Mouse (Mus musculus) stomach, postnatal 0 days (tissue): ENCODE results near the gene Mblac2. TPM values are rescaled to one million over a fixed set of nuclear protein-coding genes. Genes with fewer than 3 reads are reported as not detected.
A peak's percentile ranks its signal among the peaks of the same experiment; 100 is the strongest.

Experiments used
- ATAC-seq: fragments of 200-750 bp; cut with Nextera tagmentation; 2 replicates; pipeline ENCODE4 v1.8.0; 2017; ENCODE audit not compliant: low FRiP score, low TSS enrichment
- DNase-seq: peaks from one replicate; pipeline ENCODE4 v3.0.0-alpha.2; 2016; ENCODE audit warnings: low spot score
- H3K27ac ChIP-seq: fragments of 300-500 bp; sonication (generic); replicated peaks from 2 replicates; pipeline ENCODE4 v1.5.1; 2014; ENCODE audit warnings: mild to moderate bottlenecking, control low read depth
- H3K27me3 ChIP-seq: fragments of 300-500 bp; sonication (generic); 2 replicates; pipeline ENCODE4 v1.6.1; 2014; ENCODE audit warnings: low read length; ENCODE audit not compliant: control insufficient read depth, insufficient read depth
- H3K36me3 ChIP-seq: fragments of 300-500 bp; sonication (generic); 2 replicates; pipeline ENCODE4 v1.6.1; 2014; ENCODE audit warnings: low read length, mixed read lengths; ENCODE audit not compliant: control insufficient read depth, insufficient read depth
- H3K4me1 ChIP-seq: fragments of 300-500 bp; sonication (generic); replicated peaks from 2 replicates; pipeline ENCODE4 v1.6.1; 2014; ENCODE audit warnings: antibody characterized with exemption; ENCODE audit not compliant: control insufficient read depth, insufficient read depth
- H3K4me2 ChIP-seq: fragments of 300-500 bp; sonication (generic); replicated peaks from 2 replicates; pipeline ENCODE4 v1.6.1; 2014; ENCODE audit warnings: low read depth, mild to moderate bottlenecking, control low read depth, moderate library complexity
- H3K4me3 ChIP-seq: fragments of 300-500 bp; sonication (generic); 2 replicates; pipeline ENCODE4 v1.5.1; 2014; ENCODE audit warnings: low read depth, low read length, control low read depth
- H3K9ac ChIP-seq: fragments of 300-500 bp; sonication (generic); 2 replicates; pipeline ENCODE4 v1.6.1; 2014; ENCODE audit warnings: mild to moderate bottlenecking, low read length, control low read depth, mixed read lengths
- H3K9me3 ChIP-seq: fragments of 300-500 bp; sonication (generic); 2 replicates; pipeline ENCODE4 v1.6.1; 2016; ENCODE audit warnings: low read length; ENCODE audit not compliant: control insufficient read depth
- CTCF ChIP-seq: IDR thresholded peaks from 2 replicates; pipeline ENCODE4 v1.5.1; 2016; ENCODE audit warnings: antibody characterized with exemption, low read depth, mild to moderate bottlenecking, moderate library complexity
- EP300 ChIP-seq: optimal IDR thresholded peaks from 2 replicates; pipeline ENCODE3; 2016; ENCODE audit warnings: antibody characterized with exemption
- WGBS: fragments of 180-500 bp; shearing (Covaris S2); extraction: QIAGEN DNeasy Blood & Tissue Kit; methylation state at CpG from one replicate; pipeline ENCODE4 v1.1.7; 2014; 5-methylcytosine and 5-hydroxymethylcytosine counted together
- polyA plus RNA-seq: library from polyadenylated mRNA; unstranded; fragments of >200 nt; fragmentation: Nextera tagmentation; extraction: Ambion mirVana; gene quantifications from 2 replicates; pipeline ENCODE4 v1.2.1, GENCODE M21; 2015

Gene Mblac2
- polyA plus RNA-seq, 1 experiment from 2014 or later, result 11.1 TPM

DNA sequence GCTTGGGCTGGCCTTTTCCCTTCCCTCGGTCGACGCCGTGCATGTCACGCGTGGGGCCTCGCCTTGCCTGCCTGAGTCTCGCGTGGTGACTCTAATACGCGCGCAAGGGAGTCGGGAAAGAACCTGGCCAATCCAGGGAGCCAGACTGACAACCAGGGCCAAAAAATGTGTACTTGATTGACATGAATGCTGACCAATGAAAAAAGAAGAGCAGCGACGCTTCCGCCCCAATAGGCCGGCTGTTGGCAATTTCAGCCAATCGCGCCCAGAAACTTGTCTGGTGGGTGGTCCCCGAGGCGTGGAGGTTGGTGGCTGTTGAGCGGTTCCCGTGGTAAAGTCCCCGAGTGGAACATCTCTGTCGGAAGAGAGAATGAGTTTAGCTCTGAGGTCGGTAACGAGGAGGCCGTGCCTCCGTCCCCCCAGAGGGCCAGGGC, 71.8 kb downstream of the Mblac2 start, which contains the start of gene Cetn3:
Cetn3 (plus strand) TSS at position 107 of the 434 bp plus-strand sequence.
- H3K27ac ChIP-seq, result peak within 1 kb of the TSS; percentile 99
- H3K4me3 ChIP-seq, result peak within 1 kb of the TSS; percentile 68
- H3K36me3 ChIP-seq, result 0 out of 2 replicates have a peak, but pooled peaks cover 4% of the 10 kb centered on the region
- TF ChIP-seq CTCF (no peak), EP300 (no peak)
- H3K27me3 ChIP-seq, result no peaks in the 10 kb centered on the region
- H3K4me2 ChIP-seq, result peak within 1 kb of the TSS; percentile 56
- WGBS, result under 1% methylated on average over 29 of the region's 29 CpGs
- peak; percentile 94 for ATAC-seq
- H3K4me1 ChIP-seq, result peaks cover 3% of the 10 kb centered on the region; the same call in 1 of the 2 replicates
- no peaks in the 10 kb centered on the region for H3K9me3 ChIP-seq
- peak; percentile 92 for DNase-seq
- H3K9ac ChIP-seq, result peak within 1 kb of the TSS; percentile 84

DNA sequence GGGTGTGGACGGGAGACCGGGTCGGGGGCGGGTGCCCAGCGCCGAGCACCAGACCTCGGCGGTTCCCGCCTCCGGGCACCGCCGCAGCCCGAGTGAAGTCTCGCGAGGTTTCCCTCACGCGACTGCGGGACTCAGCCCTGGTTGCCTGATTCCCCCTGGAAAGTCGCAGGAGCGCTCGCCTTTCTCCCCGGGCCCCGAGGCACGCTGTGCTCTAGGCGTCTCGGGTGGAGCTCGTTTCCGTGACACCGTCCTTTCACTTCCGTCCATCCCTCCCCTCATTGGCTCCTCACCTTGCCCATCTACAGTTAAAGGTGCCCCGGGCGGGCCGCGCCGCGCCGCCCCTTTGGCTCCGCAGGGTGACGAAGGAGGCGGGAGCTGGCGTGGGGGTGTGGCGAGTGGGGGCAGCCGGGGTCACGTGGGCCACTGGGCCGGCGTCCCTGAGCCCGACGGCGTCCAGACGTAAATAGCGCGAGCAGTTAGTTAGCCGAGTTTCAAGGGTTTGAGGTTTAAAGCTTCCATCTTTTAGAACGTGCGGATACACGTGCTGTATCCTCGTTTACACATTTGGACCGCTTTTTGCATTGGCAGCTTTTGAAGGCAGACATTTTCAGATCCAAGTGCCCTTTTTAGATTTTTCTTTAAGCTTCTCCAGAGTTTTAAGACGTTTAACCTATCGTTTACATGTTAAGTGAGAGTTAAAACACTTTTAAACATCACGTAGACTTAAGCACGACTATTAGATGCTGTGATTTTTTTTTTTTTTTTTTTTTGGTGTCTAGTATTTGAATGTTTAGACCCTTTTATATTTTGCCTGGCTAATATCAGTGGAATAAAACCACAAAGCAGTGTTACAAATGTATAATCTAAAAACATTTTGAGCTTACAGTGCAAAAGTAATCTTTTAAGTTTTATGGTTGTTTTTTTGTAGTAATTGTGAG, 72.5 kb downstream of the Mblac2 start:
- Histone ChIP-seq H3K4me2 (peak overlapping the region; percentile 56), H3K27ac (peak overlapping the region; percentile 99), H3K9me3 (no peaks in the 10 kb centered on the region), H3K4me3 (peak overlapping the region; percentile 68), H3K9ac (peak overlapping the region; percentile 84), H3K27me3 (no peaks in the 10 kb centered on the region), H3K36me3 (0 out of 2 replicates have a peak, but pooled peaks cover 4% of the 10 kb centered on the region), H3K4me1 (peaks cover 3% of the 10 kb centered on the region; the same call in 1 of the 2 replicates)
- TF ChIP-seq EP300 (peak; percentile 94), CTCF (no peak)
- peak; percentile 98 for DNase-seq
- peak; percentile 98 for ATAC-seq
- 1% methylated on average over 61 of the region's 62 CpGs for WGBS

DNA sequence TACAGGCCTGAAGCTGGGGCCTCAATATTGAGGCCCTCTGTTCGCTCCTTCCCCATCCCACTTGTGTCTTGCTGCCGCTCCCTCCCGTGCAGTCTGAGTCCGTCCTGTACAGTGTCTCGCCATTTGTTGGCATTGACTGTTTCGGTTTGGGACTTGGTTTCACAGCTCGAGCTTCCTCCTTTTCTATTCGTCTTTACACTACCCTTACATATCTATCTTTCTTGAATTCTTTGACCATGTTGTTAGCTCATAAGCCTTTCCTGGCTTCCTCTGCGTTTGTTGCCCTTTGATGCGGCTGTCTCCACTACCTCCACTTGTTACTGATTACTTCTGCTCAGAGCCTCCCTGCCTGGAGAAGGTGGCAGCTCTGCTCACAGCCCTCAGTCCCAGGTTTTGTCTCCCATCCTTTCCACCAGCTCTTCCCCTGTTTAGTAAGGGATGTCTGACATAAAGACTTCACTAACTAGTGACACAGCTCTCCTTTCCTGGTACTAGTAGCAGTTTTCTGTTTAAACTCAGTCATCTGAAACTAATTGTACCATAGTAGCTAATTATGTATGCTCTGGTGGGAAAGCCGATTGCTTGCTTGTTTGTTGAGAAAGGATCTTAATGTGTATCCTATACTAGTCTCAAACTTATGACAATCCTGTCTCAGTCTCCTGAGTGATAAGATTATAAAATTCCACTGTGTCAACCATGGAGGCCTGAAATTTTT, 74.8 kb downstream of the Mblac2 start:
- H3K9me3 ChIP-seq, result no peaks in the 10 kb centered on the region
- 0 out of 2 replicates have a peak, but pooled peaks cover 4% of the 10 kb centered on the region for H3K36me3 ChIP-seq
- WGBS, result 82% methylated on average over 11 of the region's 11 CpGs
- ATAC-seq, result no peak
- H3K4me1 ChIP-seq, result peaks cover 3% of the 10 kb centered on the region; the same call in 1 of the 2 replicates
- TF ChIP-seq EP300 (no peak), CTCF (no peak)
- no peak overlapping the region for H3K4me2 ChIP-seq
- no peak overlapping the region for H3K4me3 ChIP-seq
- H3K27ac ChIP-seq, result no peak overlapping the region
- no peaks in the 10 kb centered on the region for H3K27me3 ChIP-seq
- no peak for DNase-seq
- 0 out of 2 replicates have a peak overlapping the region, but pooled peaks have one; percentile 13 for H3K9ac ChIP-seq

DNA sequence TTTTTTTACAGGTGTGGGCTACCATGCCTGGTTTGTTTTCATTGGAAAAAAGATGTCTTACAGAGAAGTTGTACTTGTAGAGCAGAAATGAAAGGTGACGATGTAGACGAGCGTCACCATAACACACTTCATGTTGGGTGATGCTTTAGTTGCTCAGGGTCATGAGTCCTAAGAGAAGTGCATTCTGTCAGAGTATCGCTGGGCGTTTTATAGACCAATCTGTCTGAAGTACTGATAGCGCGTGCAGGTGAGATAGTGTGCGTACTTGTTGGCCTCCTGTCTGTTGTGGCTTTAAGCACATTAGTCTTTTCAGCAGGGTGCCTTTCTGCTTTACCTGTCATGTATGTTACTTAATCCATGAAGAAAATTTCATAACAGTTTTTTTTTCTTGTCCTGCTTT, 79.0 kb downstream of the Mblac2 start:
- 94% methylated on average over 8 of the region's 8 CpGs for WGBS
- H3K27ac ChIP-seq, result no peak overlapping the region
- DNase-seq (no peak), ATAC-seq (no peak)
- H3K4me1 ChIP-seq, result no peaks in the 10 kb centered on the region
- TF ChIP-seq EP300 (no peak), CTCF (no peak)
- H3K9me3 ChIP-seq, result no peaks in the 10 kb centered on the region
- H3K4me3 ChIP-seq, result no peak overlapping the region
- H3K27me3 ChIP-seq, result no peaks in the 10 kb centered on the region
- no peak overlapping the region for H3K9ac ChIP-seq
- H3K4me2 ChIP-seq, result no peak overlapping the region
- 0 out of 2 replicates have a peak, but pooled peaks cover 11% of the 10 kb centered on the region for H3K36me3 ChIP-seq

DNA sequence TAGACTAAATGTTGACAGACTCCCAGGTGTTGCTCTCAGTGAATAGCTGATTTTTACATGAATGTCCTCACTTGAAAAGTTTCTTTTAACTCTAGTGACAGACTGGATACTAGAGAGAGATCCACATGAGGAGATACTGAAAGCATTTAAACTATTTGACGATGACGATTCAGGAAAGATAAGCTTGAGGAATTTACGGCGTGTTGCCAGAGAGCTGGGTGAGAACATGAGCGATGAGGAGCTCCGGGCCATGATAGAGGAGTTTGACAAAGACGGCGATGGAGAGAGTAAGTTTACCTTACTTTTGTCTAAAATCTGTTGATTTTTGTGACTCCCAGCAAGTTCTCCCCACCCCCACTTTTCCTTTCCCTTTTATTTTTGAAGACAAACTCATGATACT, 80.7 kb downstream of the Mblac2 start:
- TF ChIP-seq CTCF, result no peak
- no peak for TF ChIP-seq EP300
- H3K9ac ChIP-seq, result no peak overlapping the region
- H3K4me3 ChIP-seq, result no peak overlapping the region
- H3K36me3 ChIP-seq, result 0 out of 2 replicates have a peak, but pooled peaks cover 9% of the 10 kb centered on the region
- no peak overlapping the region for H3K27ac ChIP-seq
- no peak overlapping the region for H3K4me2 ChIP-seq
- H3K4me1 ChIP-seq, result no peaks in the 10 kb centered on the region
- no peaks in the 10 kb centered on the region for H3K27me3 ChIP-seq
- ATAC-seq, result no peak
- WGBS, result 34% methylated on average over 8 of the region's 8 CpGs
- no peaks in the 10 kb centered on the region for H3K9me3 ChIP-seq
- no peak for DNase-seq
